Mouse (Mus musculus) spleen, postnatal 14 days (tissue): ENCODE results near the gene Arhgef33.
A peak's percentile ranks its signal among the peaks of the same experiment; 100 is the strongest.
"Not testable (repeated sequence)": the region's sequence is repeated elsewhere in the genome, so short reads cannot be mapped to it uniquely, and the experiment has no call there.

Experiments
- DNase-seq, 2 experiments: peaks; one replicate each; pipeline ENCODE4 v3.0.0; 2021 to 2022; ENCODE audit warnings: low spot score in 2 of 2

The Arhgef33 gene

GRCm38 (mm10) chr17:80345277-80345676, 38.1 kb downstream of the Arhgef33 start:
- DNase-seq: no peak

DNA sequence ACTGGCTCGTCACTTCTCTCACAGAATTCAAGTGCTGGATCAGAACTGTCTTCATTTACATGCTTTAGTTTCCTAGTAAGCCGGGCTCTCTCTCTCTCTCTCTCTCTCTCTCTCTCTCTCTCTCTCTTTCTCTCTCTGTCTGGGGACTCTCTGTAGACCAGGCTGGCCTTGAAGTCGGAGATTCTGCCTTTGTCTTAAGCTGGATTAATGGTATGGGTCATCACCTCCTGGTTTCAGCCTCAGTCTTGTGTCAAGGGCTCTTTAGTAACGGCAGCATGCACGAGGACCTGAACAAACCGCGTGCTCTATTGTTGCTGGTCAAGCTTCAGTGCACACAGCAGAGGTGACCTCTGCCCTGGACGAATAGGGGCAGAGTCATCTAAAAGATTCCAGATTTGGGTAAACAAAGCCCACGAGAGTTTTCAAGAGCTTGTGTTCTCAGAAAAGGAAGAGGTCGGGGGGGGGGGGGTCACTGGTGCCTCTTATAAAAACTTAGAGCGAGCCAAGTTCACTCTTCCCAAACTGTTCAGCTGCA, 39.5 kb downstream of the Arhgef33 start:
- DNase-seq: no peak

DNA sequence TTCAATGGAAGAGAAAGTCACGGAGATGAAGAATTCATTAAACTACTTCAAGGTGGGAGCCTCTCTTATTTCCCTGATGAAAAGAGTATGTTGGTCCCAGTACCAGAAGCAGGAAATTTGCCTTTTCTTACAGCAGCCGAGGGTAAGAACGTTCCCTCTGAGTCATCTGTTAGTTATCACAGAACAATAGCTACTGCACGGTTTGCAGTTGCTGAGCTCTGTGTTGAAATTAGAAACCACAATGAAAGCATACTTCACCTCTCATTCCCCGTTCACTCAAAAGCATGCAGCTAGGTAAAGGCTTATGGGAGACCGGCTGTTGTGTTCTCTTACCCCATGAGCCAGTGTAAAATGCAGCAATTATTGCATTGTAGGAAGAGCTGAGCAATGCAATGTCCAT, 40.0 kb downstream of the Arhgef33 start:
- no peak for DNase-seq

DNA sequence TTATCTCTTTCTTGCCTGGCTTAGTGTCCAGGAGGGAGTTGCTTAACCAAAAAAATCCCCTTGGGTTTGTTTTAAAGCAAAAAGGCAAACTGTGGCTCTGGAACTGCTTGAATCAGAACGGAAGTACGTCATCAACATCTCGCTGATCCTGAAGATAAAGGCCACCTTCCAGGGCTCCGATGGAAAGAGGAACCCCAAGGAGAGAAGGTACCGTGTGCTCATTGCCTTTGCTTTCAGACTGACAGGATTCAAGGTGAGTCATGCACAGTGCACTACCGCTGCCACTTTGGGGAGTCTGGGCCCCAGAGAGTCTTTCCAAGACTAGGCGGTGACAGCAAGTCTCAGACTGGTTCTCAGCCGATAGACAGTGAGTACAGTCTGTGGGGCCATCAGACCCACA, 53.0 kb downstream of the Arhgef33 start:
- DNase-seq: no peak

GRCm38 (mm10) chr17:80367276-80367675, 60.1 kb downstream of the Arhgef33 start:
- no peak for DNase-seq

DNA sequence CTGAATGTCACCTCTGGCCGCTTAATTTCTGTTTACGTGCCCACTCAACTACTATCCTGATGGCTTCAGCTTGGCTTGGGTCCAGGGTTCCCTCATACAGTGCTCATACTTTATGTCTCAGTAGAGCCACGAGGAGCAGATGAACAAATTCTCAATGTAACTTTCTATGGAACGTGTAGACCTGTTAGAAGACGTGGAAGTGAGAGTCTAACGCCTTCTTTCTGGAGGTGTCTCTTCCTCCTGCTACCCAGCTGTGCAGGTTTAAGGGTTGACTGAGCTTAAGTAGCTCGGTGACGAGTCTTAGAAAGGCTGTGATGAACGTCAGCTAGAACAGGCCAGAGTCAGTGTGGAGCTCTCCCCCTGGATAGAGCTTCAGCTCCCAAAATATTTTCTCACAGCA, 61.4 kb downstream of the Arhgef33 start:
- DNase-seq: no peak

GRCm38 (mm10) chr17:80372989-80373725, 66.0 kb downstream of the Arhgef33 start, which contains the start of gene Gm10190:
Gm10190 (minus strand) TSS chr17:80373541.
- peak; percentile 62 to 76 for DNase-seq

- DNase-seq: no peak
Observed at GRCm38 (mm10) chr17:80373726-80374096, 66.5 kb downstream of the Arhgef33 start.

GRCm38 (mm10) chr17:80378386-80378785, 71.2 kb downstream of the Arhgef33 start:
- not testable (repeated sequence) for DNase-seq

GRCm38 (mm10) chr17:80385671-80386070, 78.5 kb downstream of the Arhgef33 start:
- no peak for DNase-seq

DNA sequence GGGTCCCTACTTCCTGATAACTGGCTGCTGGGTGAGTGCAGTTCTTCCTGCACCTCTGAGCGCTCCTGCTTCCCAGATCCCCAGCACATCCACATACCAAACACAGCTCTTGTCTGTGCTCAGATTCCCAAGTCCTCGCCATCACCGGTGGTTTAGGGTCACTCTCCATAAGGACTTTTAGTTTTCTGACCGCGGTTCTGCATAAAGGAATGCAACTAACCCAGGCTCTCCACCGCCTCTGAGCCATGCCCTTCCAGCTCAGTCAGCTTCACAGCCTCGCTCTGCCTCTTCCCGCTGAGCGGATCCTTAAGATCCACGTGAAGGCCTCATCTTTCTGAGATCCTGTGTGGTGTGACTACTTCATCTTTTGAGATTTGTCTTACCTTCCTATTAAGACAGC, 82.8 kb downstream of the Arhgef33 start:
- no peak for DNase-seq

DNA sequence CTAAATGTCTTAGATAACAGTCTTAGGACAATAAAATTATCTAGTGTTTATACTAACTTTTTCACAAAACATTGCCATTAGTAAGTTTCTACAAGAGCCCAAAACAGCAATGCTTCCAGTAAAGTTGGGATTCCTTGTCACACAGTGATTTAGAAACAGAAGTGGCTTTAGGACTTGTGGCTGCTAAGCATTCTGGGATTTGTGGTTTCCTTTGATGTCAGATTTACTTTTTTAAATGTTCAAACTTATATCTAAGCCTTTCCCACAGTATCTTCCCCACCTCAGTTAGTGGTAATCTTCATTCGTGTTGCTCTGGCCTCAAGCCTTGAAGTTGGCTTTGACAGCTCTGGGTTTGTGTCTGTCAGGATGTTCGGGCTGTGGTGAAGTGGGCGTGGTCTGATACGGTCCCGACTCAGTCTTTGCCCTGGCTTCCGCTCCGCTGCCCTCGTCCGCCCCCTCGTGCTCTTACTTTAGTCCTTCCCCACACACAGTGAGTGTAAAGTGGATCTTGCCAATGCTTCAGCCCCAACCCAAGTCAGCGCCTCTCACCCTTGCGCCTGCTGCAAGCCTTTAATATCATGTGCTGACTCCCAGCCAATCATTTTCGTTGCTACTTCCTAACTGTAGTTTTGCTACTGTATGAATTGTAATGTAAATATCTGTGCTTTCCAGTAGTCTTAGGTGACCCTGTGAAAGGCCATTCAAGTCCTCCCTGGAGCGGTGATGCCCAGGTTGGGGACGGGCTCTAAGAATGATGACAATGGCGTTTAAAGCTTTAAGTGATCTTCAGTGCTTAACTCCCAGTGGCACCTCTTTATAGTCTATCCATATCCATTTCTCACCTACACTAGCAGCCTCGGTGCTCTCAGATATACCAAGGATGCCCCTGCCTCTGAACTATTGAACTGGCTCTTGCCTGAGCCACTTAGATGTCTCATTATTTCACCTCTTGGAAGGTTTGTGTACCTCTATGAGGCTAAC, 84.5 kb downstream of the Arhgef33 start:
- peak; percentile 40 to 52 for DNase-seq

- no peak for DNase-seq
Observed at GRCm38 (mm10) chr17:80398243-80398642, 91.0 kb downstream of the Arhgef33 start.

GRCm38 (mm10) chr17:80411182-80411581, 104.0 kb downstream of the Arhgef33 start:
- no peak for DNase-seq

DNA sequence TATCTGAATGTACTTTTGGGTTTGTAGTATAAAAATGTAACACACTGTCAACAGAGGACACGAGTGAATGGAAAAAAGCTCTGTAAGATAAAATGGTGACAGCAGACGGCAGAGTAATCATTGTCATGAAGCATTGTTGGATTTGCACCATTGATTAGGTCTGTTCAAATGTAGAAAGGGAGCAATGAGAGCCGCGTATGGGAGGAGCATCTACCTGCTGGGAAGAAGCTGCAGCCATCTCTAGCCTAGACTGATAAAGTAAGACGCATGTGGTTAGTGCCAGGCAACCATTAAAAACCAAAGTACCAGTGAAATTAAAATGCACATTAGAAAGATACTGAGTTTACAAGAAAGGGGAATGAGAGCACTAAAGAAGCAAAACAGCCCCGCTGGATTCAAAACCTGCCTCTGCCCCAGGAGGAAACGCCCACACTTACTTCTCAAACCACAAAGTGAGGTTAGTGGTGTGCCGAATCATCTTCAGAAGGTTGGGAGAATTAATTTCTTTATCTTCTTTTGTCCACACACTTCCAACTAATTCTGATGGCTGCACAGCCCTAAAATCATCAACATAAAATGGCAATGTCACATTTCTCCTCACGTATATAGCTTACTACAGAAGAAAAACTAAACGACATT, 111.5 kb downstream of the Arhgef33 start:
- no peak for DNase-seq

DNA sequence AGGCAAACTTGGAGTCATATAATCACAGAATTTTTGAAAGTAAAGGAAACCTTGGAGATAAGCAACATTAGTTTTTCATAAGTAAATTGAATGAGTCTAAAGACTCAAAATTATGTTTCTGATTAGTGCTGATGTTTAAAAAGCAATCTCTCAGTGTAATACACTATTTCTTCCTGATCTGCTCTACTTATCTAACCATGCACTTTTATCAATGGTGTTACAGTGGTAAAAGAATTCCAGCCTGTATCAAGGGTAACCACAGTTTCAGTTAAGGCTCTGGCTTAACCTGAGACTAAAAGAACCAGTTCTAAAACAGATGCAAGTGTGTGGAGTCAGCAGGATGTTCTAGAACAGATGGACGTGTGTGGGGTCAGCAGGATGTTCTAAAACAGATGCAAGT, 113.8 kb downstream of the Arhgef33 start:
- no peak for DNase-seq

- no peak for DNase-seq
Observed at GRCm38 (mm10) chr17:80426171-80426570, 119.0 kb downstream of the Arhgef33 start.

DNA sequence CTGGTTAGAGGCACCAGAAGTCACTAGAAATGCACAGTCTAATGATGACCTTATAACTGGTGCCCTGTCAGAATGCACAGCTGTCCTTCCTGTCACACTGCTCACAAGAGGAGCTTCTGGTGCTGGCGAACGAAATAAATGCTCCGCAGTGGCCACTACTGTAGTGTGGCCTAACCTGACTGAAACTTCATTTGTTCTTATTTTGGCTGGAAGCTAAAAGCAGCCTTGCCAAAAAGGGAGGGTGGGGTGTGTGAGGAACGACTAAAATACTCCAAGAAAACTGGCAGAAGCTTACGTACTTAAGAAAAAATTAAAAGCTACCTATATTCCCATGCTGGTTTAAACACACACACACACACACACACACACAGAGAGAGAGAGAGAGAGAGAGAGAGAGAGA, 119.7 kb downstream of the Arhgef33 start:
- no peak for DNase-seq

DNA sequence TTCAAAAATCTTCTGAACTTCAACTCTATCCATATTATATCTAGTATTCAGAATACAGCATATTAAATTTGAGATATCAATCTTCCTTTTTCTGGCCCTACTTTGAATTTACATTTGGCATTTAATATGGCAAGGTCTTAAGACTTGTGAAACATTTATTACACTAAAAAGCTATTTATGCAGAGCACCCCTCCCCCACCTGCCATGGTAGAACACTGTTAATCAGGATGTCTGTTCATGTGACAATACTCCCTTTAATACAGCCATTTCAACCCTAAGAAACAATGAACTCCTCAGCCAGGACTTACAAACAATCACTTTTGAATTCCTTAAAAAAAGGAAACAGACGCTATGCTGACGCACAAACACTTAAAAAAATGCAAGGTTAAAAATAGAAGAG, 120.8 kb downstream of the Arhgef33 start:
- no peak for DNase-seq

DNA sequence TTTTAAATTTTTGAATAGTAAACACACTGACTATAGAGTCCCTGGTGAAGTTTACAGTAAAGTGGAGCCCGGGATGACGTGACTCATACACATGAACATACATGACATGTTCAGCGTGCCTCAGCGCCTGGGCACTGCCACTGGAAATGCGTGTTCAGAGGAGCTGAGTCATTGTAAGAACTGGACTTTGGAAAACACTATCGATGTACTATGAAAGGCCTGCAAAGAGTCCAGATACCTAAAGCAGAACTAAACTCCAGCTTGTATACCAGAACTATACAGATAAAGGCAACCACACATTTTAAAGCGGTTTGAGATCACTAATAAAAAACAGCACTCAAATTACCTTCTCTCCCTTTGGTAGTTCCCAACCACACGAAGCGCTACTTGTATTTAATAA, 124.8 kb downstream of the Arhgef33 start:
- DNase-seq: no peak

DNA sequence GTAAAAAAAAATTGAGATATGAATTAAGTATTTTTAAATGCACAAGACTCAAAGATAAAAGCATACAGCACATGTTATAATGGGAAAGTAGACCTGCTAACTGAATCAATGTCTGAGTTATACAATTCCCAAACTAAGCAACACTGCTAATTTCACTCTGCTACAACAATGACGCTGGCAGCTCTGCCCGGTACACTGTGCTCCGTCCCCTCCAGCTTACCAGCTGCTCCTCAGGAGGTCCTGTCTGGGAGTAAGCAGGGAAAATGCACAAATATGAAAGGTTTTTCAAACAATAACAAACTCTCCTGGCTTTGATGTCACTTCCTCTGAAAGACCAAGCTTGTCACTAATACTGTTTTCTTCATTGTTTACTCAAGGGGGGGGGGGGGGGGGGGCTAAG, 127.2 kb downstream of the Arhgef33 start:
- DNase-seq: no peak

DNA sequence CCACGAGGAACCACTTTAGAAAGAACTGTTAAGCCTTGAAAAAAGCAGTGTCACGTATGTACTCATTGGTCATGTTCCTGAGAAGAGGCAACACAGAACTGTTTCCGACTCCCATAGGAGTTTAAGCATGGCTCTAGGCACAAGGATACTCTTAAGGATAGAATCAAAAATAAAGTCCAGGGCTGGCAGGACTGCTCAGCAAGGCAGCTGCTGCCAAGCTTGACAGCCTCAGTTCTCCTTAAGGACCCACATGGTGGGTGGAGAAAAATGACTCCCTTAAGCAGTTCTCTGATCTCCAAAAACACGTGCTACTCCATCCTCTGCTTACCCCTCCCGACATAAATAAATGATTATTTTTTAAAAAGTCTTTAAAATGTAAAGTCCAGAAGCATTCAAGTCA, 128.5 kb downstream of the Arhgef33 start:
- DNase-seq: no peak
